Mouse (Mus musculus) cerebellum, postnatal 25 days (tissue): Measurements from ENCODE around the gene Gnb1.
"Not testable (repeated sequence)": the region's sequence is repeated elsewhere in the genome, so short reads cannot be mapped to it uniquely, and the experiment has no call there.

Source experiments
- DNase-seq, 2 experiments: peaks; one replicate each; pipeline ENCODE4 v3.0.0; 2021; ENCODE audit warnings: mixed read lengths in 2 of 2

Gnb1 gene

DNA sequence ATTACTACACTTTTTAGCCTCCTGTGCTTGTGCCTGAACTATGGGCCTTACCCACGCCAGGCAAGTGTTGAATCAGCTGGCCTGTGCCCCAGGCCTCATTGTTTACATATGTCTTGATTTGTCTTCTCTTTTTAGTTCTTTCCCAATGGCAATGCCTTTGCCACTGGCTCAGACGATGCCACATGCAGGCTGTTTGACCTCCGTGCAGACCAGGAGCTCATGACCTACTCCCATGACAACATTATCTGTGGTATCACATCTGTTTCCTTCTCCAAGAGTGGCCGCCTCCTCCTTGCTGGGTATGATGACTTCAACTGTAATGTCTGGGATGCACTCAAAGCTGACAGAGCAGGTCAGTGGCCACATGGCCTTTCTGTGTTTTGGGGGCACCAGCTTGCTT lies 63.7 kb downstream of the Gnb1 start:
- no peak for DNase-seq

DNA sequence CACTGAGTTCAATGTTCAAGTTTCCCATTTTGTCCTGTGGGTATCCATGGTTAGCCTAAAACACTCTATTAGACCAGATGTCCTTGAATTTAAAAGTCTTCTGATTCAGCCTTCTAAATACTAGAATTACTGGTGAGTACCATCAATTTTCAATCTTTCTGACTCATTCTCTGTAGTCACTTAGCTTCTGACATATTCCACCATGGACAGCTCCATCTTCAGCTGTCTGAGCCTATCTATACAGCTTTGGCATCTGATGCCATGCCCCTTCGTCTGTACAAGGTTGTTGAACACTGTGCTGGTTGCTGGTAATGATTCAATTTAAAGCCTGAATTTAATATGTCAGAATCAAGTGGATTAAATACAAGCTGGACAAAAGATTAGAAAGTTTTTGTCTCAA lies 64.3 kb downstream of the Gnb1 start:
- no peak for DNase-seq

DNA sequence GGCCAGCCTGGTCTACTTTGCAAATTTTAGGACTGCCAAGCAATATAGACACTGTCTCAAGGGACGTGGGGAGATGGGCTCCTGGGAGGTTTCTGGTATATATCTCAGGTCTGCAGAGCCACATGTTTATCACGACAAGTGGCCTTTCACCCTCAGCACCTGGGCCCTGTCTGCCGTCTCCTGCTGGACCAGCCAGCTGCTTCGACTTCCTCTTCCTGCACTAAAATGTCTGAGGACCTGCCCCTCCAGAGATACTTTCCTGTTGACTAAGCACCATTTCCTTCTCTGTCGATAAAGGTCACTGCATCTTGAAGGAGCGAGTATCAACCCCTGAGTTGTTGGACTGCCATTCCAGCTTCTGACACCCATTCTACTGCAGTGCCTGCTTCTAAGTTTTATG lies 68.3 kb downstream of the Gnb1 start:
- no peak for DNase-seq

DNA sequence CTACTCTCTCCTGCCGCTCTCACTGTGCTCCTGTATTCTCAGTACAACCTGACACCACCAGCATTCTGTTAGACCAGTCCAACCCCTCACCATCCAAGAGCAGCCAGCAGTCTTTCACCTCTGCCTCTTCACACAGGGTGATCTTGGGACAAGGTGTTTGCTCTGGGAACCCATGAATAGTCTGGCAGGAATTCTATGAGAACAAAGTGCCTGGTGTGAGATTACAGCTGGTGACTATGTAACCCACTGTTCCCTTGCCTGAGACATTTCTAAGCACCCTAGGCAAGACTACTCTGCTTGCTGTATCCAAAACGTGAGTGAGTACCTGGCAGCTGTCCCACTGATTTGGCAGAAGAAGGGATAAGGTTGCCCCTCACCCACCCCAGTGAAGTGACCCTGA lies 69.8 kb downstream of the Gnb1 start:
- no peak for DNase-seq

DNA sequence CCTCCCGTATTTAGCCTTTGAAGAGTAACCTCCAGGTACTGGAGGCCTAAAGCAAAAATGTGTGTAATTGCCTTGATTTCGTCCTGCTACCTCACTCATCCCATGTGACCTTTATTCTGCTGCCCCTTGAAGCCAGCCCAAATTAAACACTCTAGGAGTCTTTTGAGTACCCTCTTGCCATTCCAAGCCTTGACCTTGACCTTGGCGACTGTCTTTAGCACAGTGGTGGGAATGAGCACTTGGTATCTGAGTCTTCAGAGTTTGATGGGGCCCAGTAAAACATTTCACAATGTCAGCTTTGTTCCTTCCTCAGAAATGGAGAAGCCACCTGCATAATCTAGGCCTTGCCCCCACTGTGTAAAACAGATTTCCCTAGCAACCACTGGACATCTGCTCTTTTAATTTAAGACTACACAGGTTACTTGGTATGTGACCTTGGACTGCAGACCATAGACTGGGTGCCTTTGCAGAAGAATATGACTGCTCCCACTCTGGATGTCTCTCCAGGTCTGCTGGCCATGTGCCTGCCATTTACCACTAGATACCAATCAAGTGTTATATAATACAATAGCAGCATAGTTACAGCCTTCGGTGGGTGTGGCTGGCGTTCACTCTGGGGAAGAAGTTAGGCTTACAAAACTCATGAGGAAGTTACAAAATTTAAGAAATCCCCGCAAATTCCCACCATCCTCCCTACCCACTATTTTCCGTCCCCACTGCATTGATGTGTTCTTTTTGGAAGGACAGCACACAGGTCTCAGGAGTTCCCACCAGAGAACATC lies 70.7 kb downstream of the Gnb1 start, which contains the start of gene Nadk:
Gene Nadk, plus strand, starts transcription at position 718 of the 782 bp plus-strand sequence.
- DNase-seq: peak in 1 of 2 experiments; percentile 31

DNA sequence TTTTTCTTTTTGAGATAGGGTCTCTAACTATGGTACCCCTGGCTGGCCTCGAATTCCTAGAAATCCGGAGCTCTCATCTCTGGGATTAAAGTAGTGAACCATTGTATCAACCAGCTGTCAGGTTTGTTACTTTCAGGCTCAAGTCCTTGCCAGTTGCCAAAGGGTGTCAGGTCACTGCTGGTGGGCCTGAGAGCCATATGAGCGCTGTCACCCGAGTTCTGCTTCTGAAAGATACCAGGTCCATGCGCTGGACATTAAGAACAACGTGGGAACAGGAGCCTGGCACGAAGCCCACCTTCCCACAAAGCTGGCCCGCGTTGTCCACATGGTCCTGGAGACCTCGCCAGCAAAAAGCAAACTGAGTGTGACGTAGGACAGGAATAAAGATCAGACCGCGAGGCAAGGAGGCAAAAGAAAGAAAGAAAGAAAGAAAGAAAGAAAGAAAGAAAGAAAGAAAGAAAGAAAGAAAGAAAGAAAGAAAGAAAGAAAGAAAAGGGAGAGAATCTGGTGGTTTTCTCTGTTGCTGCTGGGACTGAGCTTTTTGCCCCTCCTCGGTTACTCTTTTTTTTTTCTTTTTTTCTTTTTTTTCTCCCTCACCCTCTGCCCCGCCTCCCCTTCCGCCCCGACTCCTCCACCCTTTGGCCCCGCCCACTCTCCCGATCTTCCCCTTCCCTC lies 71.7 kb downstream of the Gnb1 start:
- peak; percentile 62 to 75 for DNase-seq

DNA sequence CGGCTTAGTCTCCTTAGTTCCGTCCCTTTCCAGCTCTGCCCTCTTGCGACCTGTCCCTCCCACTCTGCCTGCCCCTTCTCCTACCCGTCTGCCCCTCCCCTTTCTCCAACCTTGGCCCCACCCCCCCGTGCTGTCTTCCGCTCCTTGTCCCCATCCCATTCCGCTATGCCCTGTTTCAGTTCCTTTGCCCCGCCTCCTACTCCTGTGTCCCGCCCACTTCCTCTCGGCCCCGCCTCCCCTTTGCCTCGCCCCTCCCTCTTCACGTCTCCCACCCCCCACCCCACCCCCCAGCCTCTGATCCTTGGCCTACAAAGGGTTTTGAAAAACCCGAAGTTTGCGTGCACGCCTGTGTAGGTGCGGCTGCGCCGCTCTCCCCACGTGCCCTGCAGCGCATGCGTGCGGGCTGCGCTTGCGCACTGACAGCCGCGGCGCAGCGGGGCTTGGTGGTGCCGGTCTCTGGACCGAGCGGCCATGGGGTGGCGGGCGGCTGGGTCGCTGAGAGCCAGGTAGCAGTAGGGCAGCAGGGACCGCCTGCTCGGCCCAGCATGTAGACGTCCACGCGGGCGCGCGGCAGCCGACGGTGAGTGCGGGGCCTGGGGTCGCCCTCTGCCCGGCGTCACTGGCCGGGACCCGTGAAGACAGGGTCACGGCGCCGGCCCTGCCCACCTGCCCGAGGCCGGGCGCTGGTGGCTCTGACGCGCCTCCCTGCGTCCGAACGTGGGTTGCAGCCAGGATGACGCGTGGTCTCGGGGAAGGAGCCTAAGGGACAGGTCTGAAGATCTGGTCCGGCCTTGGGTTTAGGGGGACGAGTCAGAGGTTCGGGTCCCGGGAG lies 72.5 kb downstream of the Gnb1 start:
- peak; percentile 96 for DNase-seq

DNA sequence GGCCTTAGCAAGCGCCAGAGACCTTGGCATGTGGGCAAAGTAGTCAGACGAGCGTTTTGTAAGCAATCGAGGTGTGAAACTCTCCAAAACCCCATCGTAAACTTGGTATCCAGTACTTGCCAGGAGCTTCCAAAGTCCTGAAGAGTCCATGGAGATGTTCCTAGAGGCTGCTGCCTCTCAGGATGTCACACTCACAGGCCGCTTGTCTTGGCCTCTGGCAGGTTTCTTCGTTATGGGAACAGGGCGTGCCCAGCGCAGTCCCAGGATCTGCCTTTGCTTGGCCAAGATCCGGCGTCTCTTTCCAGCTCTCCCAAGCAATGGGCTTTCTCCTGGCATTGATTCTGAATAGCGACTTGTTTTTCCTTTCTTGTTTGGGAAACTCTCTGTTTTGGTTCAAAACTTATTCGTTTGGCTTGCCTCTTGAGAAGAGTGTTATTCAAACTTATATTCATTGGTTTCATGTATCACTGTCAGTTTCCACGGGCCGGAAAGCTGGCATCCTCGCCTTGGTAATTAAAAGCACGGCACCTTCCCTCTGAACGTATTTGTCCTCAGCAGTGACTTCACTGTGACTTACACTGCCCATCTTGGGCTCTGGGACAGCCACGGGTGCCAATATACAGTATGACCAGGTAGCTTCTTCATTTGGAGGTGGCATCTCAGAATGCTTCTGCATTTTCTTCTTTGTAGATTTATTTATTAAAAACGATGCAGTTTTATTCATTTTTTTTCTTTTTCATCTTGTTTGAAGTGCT lies 73.3 kb downstream of the Gnb1 start:
- DNase-seq: peak in 1 of 2 experiments; percentile 44

DNA sequence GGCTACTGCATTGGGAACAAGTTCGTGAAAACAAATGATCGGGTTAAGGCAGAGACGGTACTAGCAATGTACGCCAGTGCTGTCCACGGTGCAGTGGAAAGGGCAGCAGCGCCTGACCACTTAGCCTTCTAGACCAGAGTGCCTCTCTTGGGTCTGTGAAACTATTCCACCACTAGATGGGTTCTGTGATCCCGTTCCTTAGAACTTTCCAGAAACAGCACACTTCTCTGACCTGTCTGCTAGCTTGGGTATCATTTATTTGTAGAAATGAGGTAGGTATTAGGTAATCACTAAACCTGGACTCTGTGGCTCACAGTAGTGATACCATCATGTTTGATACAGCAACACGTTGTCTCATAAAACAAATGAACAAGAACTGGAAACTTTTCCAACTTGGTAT lies 75.4 kb downstream of the Gnb1 start:
- DNase-seq: no peak

DNA sequence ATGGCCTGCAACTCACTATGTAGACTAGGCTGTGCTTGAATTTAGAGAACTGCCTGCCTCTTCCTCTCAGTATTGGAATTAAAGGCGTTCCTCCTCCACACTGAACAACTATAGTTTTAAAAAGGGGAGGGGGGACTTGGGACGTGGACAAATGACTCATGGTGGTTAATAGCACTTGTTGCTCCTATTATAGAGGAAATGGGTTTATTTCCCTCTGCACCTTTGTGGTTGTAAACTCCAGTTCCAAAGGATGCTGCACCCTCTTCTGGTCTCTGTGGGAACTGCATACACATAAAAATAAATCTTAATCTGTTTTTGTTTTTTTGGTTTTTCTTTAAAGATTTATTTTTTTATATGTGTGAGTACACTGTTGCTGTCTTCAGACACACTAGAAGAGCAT lies 77.0 kb downstream of the Gnb1 start:
- peak in 1 of 2 experiments; percentile 44 for DNase-seq

DNA sequence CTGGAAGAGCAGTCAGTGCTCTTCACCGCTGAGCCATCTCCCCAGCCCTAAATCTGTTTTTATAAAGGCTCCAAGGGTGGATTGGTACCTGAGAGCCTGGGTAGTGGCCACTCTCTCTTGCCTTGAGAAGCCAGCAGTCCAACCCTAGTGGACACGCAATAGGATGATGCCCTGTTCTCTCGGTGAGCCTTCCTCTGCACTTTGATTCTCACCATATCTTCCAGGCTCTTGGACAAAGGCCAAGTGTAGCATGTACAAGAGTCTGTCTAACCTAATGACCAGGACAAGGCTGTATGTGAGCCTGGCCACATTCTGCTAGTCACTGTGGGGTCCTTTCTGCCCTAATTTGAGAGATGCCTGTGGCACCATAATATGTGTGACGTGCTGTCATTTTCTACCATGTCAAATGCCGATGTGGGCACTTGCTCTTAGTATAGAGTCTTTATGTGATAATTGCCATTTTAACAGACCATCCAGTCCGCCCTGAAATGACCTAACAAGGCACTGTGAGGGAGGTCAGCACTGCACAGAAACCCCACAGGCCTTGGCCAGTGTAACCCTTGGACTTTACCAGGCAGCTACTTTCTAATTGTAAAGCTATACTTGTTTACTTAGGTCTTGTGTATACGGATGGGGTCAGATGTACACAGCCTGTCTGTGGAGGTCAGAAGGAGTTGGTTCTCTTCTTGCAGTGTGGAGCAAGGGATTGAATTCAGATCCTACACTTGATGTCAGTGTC lies 77.6 kb downstream of the Gnb1 start:
- no peak for DNase-seq

DNA sequence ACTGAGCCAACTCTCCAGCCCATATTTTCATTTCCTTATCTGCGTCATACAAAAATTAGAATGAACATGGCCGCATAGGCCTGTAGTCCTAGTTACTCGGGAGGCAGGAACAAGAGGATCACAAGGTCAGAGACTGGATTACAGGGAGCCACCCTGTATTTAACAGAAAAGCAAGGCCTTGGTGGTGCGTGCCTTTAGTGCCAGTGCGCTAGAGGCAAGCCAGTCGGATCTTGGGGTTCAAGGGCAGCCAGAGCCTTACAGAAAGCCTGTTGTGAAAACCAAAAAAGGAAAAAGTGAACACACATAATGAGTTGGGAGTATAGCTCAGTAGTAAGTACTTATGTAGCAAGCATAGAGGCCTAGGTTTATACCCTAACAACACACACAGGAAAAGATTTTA lies 78.7 kb downstream of the Gnb1 start:
- DNase-seq: no peak

DNA sequence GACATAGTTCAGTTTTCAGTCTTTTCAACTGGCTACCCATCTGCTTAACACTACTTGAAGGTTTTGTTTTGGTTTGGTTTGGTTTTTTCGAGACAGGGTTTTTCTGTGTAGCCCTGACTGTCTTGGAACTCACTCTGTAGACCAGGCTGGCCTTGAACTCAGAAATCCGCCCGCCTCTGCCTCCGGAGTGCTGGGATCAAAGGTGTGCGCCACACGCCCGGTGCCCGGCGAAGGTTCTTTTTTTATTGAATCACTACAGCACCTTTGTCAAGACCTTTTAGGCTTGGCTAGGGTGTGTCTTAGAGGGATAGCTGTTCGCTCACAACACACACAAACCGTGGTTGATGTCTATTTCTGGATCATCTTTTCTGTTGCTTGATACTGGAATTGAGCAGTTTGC lies 79.2 kb downstream of the Gnb1 start:
- DNase-seq: not testable (repeated sequence)

DNA sequence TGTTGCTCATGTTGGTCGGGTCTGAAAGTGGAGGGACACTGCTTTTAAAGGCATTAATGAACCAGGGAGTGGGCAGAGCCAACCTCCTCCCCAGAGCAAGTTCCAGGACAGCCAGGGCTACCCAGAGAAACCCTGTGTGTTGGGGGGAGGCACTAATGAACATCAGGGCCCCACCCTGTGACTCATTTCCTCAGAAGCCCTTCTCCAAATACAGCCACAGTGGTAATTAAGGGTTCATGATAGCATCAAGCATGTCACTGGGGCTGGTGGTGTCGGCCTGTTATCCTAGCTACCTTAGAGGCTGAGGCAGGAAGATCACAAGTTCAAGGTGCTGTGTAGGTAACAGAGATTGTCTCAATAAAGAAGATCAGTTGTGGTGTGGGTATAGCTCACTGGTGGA lies 80.3 kb downstream of the Gnb1 start:
- DNase-seq: no peak

DNA sequence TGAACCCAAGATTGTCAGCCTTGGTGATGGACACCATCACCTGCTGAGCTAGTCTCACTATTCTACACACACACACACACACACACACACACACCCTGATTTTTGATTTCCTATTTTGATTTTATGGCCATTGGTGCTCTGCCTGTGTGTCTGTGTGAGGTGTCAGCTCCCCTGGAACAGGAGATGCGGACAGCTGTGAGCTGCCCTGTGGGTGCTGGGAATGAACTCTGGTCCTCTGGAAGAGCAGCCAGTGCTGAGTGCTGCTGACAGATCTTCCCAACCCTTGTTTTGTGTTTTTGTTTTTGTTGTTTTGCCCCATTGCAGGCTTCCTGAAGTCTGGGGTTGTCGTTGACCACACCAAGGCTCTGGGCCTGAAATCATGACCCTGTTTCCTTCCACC lies 82.0 kb downstream of the Gnb1 start:
- no peak for DNase-seq

DNA sequence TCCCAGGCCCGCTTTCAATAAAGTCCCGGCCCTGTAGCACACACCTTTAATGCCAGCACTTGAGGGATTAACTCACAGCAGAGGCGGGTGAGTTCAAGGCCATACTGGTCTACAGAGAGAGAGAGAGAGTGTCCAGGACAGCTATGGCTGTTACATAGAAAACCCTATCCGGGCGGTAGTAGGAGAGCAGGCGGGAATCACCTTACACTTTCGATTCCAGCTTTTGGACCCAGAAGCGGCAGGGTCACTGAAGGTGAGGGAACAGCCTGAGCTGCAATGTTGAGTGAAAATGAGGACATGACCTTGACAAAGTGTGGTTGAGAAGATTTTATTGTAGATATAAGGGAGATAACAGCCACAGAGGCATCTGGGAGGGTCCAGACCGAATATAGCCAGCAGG lies 82.7 kb downstream of the Gnb1 start:
- DNase-seq: no peak

DNA sequence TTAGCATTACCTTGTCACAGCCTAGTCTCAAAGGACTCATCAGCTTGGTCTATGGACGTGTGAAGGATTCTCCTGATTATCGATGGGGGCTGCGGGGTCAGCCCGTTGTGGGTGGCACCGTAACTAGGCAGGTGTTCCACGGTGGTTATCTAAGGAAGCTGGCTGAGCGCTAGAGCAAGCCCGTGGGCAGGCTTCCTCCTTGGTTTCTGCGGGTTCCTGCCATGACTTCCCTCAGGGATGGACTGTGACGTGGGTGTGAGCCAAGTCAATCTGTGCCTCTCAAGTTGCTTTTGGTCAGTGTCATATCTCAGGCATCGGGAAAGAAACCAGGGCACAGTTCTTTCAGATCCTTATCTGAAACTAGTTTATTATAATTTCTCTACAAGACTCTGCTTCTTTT lies 83.8 kb downstream of the Gnb1 start:
- peak; percentile 42 to 56 for DNase-seq

DNA sequence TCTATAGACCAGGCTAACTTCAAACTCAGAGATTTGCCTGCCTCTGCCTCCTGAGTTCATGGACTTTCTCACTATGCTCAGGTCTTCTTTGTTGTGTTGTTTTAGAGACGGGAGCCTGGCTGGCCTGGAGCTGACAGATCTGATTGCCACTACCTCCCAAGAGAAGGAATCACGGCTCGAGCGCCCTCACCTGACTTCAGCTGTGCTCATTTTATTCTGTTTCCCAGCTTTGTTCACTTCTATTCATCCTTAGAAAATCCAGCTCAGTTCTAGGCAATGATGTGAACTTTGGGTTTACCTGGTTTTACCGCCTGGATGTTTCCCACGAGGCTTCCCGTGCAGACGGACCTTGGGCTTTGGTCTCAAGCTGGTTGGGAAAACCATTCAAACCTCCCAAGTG lies 84.4 kb downstream of the Gnb1 start:
- DNase-seq: no peak

DNA sequence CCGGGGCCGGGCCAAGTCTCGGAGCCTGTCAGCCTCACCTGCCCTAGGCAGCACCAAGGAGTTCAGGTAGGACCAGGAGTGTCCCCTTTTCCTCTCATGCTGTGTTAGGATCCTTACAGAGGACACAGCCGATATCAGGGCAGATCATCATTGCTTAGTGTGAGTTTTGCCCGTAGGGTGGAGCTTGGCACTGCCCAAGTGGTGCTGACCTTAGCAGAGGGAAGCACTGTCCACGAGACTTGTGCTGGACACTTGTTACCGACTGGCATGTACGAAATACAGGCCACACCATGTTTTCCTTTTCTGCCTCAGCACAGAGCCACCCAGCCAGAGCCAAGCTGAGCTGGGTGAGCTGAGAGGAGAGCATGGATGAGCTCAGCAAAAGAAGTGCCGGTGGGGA lies 86.0 kb downstream of the Gnb1 start:
- DNase-seq: no peak

DNA sequence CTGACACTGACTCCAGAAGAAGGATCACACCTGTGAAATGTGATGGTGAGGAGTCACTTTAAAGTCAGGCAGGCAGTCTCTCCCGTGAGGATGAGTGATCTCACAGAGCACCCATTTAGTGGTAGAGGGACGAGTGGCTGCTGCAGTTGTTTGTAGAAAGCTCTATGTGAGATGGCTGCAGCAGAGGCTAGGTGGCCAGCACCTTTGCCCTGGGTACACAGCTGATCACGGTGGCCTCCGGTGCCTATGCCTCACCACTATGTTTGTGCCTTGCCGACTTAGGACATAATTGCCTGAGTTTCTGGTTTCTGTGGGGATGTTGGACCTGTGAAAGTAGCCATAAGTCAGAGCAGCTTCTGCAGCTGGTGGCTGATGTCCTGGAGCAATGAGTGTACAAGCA lies 86.6 kb downstream of the Gnb1 start:
- DNase-seq: no peak

DNA sequence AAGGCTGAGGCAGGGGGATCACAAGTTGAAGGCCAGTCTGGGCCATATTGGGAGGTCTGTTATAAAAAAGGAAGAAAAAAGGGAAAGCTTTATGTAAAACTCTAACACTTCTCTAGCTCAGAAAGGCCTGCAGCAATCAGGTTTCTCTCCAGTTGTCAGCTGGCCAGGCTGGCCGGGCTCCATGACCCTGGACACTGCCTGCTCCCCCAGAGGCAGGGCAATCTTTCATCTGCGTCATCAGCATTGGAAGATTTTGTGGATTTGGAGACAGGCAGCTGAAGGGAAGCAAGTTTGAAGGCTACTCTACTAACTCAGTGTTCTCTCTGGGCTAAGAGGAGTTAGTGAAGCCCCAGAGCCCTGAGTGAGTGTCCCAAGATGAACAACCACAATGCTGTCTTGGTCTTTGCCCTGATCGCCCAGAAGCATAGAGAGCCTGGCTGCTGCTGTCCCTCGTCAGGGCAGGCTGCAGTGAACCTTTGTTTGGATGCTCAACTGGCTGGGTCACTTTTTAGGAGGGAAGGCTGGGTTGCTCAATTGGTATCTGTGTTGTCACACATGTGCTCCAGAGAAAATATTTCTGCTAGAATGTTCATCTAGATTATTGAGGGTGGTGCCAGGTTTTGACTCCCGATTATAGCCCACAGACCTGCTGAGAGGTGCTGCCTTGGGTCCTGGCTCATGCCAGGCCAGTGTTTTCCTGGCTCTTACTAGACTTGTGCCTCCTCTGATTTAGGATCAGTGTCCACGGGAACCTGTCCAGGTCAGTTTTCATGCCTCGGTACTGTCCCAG lies 87.4 kb downstream of the Gnb1 start:
- DNase-seq: no peak
